Mouse (Mus musculus): ENCODE measurements around the gene Ppard.
A peak's percentile ranks its signal among the peaks of the same experiment; 100 is the strongest.

Ppard gene

DNA sequence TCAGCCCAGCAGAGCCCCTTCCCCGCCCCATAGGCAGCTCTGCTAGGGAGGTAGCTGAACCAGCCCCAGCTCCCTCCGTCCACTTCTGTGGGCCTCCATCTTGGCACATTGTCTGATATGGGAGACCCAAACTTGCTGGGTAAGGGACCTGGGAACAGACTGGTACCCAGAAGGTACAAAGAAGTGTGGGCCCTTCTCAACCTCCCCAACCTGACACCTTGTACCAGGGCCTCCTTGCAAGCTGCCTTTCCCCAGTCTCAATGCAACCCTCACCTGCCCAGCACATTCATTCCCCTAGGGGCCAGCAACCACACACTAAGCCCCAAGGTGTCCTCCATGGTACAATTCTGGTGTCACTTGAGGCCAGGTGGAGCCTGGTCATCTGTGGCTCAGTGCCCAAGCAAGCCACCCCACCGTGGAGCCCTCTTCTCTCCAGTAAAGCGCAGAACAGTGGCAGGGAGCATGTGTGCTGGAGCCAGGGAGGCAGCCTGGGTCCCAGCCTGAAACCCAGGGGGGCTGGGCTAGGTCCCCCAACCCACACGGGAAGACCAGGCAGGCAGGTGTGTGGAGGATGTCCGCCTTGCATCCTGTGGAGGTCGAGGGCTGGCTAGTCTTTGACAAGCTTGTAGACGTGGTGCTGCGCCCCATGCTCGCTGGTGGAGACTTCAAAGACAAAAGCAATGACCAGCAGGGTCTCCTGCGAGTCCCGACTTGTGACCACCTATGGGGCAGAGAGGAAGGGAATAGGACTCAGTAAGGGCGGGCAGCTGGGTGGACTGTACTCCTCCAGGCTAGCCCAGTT lies 99.8 kb downstream of the Ppard start:
- peak; percentile 63 for DNase-seq (ENCODE audit: extremely low read depth, insufficient read length, low spot score)

- DNase-seq (ENCODE audit: extremely low read depth, insufficient read length, low spot score), result no peak
Measured at GRCm38 (mm10) chr17:28332915-28333546, 100.5 kb downstream of the Ppard start.

DNA sequence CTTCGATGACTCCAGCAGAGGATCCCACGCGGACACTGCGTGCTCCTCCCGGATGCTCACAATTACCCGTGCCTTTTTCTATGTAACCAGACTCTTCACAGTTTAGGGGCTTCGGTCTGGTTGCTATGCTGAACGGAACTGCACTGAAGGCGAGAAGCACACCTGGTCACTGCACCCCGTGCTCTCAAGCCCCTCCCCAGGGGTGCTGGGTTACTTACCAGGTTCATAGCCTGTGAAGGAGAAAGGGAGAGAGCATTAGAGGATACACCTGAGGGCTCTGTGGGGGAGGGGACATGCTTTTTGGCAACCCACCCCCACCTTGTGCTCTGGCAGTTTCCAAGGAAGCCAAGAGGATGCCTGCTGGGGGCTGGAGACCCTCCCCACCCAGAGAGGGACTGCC lies 102.8 kb downstream of the Ppard start:
- DNase-seq (ENCODE audit: extremely low read depth, insufficient read length, low spot score), result no peak

- no peak for DNase-seq (ENCODE audit: extremely low read depth, insufficient read length, low spot score)
Measured at GRCm38 (mm10) chr17:28337547-28337946, 105.0 kb downstream of the Ppard start.

DNA sequence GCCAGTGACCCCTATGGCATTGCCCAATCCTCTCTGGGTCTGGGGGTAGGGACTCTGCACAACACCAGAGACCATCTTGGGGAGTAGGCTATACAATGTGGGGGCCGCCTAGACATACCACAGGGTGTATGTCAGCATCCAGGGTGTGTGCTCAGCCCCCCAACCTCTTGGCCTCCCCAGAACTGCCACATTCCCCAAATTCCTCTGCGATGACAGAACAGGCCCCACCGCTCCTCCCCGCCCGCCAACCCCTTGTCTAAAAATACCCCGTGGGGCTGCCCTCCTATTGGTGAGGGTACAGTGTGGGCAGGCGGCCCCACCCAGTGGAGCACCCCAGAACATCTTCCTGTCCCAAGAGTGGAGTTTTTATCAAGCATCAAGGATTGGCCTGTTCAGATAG lies 108.1 kb downstream of the Ppard start:
- peak; percentile 62 for DNase-seq (ENCODE audit: extremely low read depth, insufficient read length, low spot score)

DNA sequence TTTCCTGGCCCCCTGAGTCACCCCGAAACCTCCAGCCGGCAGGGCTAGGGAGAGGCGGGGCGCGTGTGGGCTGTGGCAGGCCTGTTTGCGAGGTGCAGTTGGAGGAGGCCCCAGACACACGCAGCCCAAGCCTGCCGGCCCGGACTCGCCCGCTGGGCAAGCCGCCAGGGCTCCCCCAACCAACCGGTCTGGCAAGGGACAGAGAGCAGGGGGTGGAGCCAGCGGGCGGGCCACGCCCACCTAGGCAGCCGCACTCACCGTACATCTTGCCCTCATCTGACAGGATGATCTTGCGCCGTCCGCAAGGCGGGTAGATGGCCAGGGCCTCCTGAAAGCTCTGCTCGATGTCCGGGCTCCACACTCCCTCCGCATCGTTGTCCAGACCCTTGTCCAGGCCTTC lies 108.6 kb downstream of the Ppard start:
- DNase-seq (ENCODE audit: extremely low read depth, insufficient read length, low spot score), result peak; percentile 89

- DNase-seq (ENCODE audit: extremely low read depth, insufficient read length, low spot score), result no peak
Measured at GRCm38 (mm10) chr17:28344050-28344607, 111.6 kb downstream of the Ppard start.

DNA sequence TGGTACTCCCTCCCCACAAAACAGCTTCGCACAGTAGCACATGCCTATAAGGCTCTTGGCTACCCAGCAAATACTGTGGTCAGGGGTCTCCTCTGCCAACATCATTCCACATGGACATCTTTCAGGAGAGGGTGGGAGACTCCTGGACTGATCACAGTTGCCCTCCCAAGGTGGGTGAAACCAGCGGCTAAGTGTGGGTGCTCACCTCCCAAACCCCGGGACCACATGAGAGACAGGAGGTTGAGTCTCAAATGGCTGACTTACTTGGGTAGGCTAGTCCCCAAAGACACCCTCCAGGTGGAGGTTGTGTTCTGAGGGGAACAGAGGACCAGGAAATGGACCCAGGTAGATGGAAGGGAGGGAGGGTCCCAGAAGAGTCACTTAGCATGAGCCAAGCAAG lies 112.2 kb downstream of the Ppard start:
- DNase-seq (ENCODE audit: extremely low read depth, insufficient read length, low spot score), result no peak

DNA sequence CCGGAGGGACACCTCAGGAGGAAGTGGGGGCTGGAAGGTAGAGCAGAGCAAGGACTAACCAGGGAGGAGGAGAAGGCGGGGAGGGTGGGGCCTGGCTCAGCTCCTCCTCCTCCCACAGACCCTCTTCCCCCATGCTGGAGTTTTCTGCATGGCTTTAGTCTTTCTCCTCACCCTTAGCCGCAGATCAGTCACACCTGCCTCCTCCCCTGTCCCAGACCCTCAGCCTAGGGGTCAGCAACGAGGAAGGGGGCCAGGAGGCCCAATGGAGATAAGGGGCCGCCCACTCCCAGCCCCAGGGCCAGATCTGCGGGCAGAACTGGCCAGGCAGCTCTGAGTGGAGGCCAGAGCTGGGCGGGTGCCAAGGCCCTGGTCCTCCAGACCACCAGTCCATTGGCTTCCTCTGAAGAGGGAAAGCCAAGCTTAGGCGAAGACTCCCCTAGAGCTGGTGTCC lies 112.8 kb downstream of the Ppard start:
- no peak for DNase-seq (ENCODE audit: extremely low read depth, insufficient read length, low spot score)

DNA sequence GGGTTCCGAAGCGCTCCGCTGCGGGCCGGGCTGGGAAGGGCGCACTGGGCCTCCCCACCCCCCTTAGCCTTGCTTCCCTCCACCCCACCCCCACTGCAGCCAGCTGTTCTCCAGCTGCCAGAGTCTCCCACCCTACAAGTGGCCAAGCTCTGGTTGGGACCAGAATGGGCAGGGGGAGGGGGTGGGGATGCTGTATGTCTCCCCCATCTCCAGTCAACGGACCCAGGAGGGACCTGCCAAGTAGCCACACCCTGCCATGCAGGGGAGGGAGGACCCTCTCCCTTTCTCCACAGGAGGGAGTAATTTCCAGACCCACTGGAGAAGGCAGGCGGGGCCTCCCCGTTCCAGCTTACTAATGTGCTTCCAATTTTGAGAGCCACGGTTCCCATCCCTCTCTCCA lies 113.4 kb downstream of the Ppard start:
- no peak for DNase-seq (ENCODE audit: extremely low read depth, insufficient read length, low spot score)

DNA sequence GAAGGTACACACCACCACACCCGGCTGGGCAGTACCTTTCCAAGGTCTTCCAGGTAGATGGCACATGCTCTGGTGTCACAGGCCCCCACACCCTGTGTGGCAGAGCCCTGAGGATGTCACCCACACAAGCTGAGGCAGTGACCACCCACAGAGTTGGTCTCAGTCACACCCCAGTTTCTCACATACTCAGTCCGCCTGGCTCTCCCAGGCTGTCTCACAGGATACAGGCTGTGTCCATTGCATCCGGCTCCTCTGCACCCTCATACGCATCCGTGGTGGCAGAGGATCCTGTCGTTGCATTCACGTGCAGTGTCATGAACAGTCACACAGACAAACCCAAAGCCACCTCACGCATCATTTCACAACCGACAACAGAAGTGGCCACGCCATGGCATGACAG lies 114.8 kb downstream of the Ppard start:
- no peak for DNase-seq (ENCODE audit: extremely low read depth, insufficient read length, low spot score)

DNA sequence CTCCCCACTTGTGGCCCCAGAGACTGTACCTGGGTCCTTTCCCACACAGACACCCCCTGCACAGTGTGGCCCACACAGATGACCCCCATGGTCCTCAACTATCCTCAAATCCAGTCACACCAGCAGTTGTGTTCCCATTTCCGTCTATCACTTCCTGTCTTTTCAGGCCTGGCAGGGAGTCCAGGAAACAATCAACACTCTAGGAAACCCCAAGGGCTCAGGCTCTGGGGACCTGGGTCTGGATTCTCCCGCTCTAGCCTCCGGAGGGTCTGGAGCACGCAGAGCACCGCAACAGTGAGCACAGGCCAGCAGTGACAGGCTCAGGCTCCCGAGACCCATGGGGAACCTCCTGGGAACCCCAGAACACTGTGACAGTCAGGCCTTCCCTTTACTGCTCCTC lies 115.7 kb downstream of the Ppard start:
- DNase-seq (ENCODE audit: extremely low read depth, insufficient read length, low spot score), result no peak

- DNase-seq (ENCODE audit: extremely low read depth, insufficient read length, low spot score), result peak; percentile 49
Measured at GRCm38 (mm10) chr17:28349264-28349880, 116.9 kb downstream of the Ppard start.

- DNase-seq (ENCODE audit: extremely low read depth, insufficient read length, low spot score), result peak; percentile 75
Measured at GRCm38 (mm10) chr17:28349901-28350465, 117.5 kb downstream of the Ppard start.

DNA sequence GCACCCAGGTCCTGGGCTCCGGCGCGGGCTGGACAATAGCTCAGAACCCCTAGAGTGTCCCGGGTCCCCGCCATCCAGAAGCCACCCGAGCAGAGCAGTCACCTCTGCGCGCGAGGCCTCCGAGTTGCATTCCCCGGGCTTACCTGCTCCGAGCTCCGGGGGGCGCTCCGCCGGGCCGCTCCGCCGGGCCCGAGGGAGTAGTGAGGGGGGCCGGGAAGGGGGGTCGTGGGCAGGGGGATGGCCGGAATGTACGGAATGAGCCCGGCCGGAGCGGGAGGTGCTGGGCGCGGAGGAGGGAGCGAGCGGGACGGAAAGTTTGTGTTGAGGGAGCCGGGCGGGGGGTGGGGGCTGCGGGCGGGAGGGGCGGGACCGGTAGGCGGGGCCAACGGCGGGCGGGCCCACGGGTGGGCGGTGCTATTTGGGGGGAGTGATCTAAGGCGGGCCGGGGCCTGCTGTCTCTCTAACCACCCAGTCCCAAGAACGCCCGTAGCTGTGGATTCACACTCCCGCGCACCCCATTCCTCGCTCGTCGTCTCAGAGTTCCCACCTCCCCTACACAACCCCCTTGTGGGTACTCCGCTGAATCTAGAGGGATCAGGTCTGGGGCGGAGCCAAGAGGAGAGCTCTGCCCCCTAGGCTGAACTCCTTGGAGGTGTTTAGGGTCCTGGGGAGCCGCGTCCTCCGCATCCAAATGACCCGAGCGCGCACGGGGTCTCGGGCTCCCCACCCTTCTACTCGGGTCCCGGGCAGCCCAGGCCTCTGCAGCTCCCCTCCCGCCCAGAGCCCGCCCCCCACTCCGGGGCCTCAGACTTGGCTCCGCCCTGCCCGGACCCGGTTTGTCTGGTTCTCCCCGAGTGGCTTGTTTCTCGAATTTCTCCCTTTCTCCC lies 118.2 kb downstream of the Ppard start, which contains the start of gene Tead3:
Tead3 (minus strand) TSS at position 352 of the 887 bp plus-strand sequence.
- DNase-seq (ENCODE audit: extremely low read depth, insufficient read length, low spot score), result peak; percentile 80
